Mouse (Mus musculus): ENCODE data around the gene Isy1. TPM values are rescaled to one million over a fixed set of nuclear protein-coding genes. Genes with fewer than 3 reads are reported as not detected.

The Isy1 gene
- total and polyA plus RNA-seq, 3 experiments, result 43.8 to 140 (median 77.4) TPM

- no peak overlapping the region for H3K4me3 ChIP-seq (replicated peaks in 1 of 3; ENCODE audit: low read depth in 2 of 3, low read length in 2 of 3, poor library complexity in 1 of 3)
- H3K4me2 ChIP-seq (ENCODE audit: insufficient read depth, low read depth, poor library complexity, severe bottlenecking), result no peak overlapping the region
- peaks cover 43 to 70% of the 10 kb centered on the region in 2 experiments for H3K36me3 ChIP-seq (replicated peaks in 1 of 2; ENCODE audit: control insufficient read depth in 1 of 2, insufficient read depth in 1 of 2, low read length in 1 of 2)
- H3K9me3 ChIP-seq (replicated peaks; ENCODE audit: low read length), result no peaks in the 10 kb centered on the region
- H3K4me1 ChIP-seq (ENCODE audit: control insufficient read depth in 1 of 2, insufficient read depth in 2 of 2), result peaks cover 3 to 22% of the 10 kb centered on the region in 2 experiments; a peak in 3 of 4 replicates
- in situ Hi-C loops (cut with MboI; ENCODE audit: low pct_ligation_motif_present, low pct_unique_long_range_greater_than_20kb, low sequenced_read_pairs) (no loop called here), dilution Hi-C loops (cut with MboI; ENCODE audit: extremely low pct_ligation_motif_present, extremely low pct_unique_long_range_greater_than_20kb, low sequenced_read_pairs) (no loop called here)
- no peak for DNase-seq (ENCODE audit: extremely low read depth)
- H3K79me2 ChIP-seq (replicated peaks; ENCODE audit: control insufficient read depth, extremely low read depth, insufficient read depth, poor library complexity, severe bottlenecking), result peaks cover 9% of the 10 kb centered on the region
- TF ChIP-seq CHD1 (IDR thresholded peaks at IDR 0.05; ENCODE audit: low read depth, low read length) (no peak), ETS1 (conservative IDR thresholded peaks at IDR 0.05; ENCODE audit: low read depth, low read length) (no peak), JUN (IDR thresholded peaks at IDR 0.05; ENCODE audit: insufficient read depth, low read depth, low read length) (no peak), ZMIZ1 (IDR thresholded peaks at IDR 0.05; ENCODE audit: low read depth, low read length) (no peak), E2F4 (IDR thresholded peaks at IDR 0.05; ENCODE audit: insufficient replicate concordance, low read depth, low read length) (no peak), EP300 (IDR thresholded peaks at IDR 0.05; ENCODE audit: low read length) (no peak), SIN3A (IDR thresholded peaks at IDR 0.05; ENCODE audit: low read length) (no peak), MYC (IDR thresholded peaks at IDR 0.05; ENCODE audit: low read depth, low read length) (no peak), MEF2A (IDR thresholded peaks at IDR 0.05; ENCODE audit: borderline replicate concordance, low read depth, low read length) (no peak), SMC3 (IDR thresholded peaks at IDR 0.05; ENCODE audit: low read depth, low read length) (no peak)
- H3K9ac ChIP-seq (ENCODE audit: insufficient read depth, low read depth), result no peak overlapping the region
- H3K27me3 ChIP-seq (replicated peaks), result no peaks in the 10 kb centered on the region
- H3K27ac ChIP-seq (ENCODE audit: insufficient read depth, low read depth), result no peak overlapping the region
Measured at GRCm38 (mm10) chr6:87814486-87814885, 24.1 kb downstream of the Isy1 start.

DNA sequence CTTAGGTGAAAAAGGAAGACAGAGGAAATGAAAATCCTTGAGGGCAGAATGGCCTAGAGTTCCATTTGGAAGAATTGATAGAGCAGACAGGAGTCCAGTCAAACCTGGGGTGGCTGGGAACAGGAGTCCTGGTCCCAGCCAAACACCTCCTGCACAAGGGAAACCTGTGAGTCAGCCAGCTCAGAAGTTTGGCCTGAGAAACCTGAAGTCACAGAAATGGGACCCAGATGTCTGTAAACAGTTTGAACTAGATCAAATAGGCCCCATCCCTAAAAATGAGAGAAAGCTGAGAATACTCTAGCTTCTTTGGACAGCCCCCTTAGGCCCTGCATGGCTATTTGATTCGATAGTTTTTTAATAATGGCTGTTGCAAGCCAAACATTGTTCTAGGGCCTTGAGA, 25.9 kb downstream of the Isy1 start:
- Histone ChIP-seq H3K79me2 (replicated peaks; ENCODE audit: control insufficient read depth, extremely low read depth, insufficient read depth, poor library complexity, severe bottlenecking) (peaks cover 24% of the 10 kb centered on the region), H3K9me3 (replicated peaks; ENCODE audit: low read length) (no peaks in the 10 kb centered on the region), H3K4me3 (replicated peaks in 1 of 3; ENCODE audit: low read depth in 2 of 3, low read length in 2 of 3, poor library complexity in 1 of 3) (no peak overlapping the region), H3K27ac (ENCODE audit: insufficient read depth, low read depth) (no peak overlapping the region), H3K4me1 (ENCODE audit: control insufficient read depth in 1 of 2, insufficient read depth in 2 of 2) (peaks cover 10 to 40% of the 10 kb centered on the region in 2 experiments; a peak in 3 of 4 replicates), H3K4me2 (ENCODE audit: insufficient read depth, low read depth, poor library complexity, severe bottlenecking) (no peak overlapping the region), H3K36me3 (replicated peaks in 1 of 2; ENCODE audit: control insufficient read depth in 1 of 2, insufficient read depth in 1 of 2, low read length in 1 of 2) (peaks cover 26 to 57% of the 10 kb centered on the region in 2 experiments), H3K27me3 (replicated peaks) (no peaks in the 10 kb centered on the region), H3K9ac (ENCODE audit: insufficient read depth, low read depth) (no peak overlapping the region)
- no peak for DNase-seq (ENCODE audit: extremely low read depth)
- TF ChIP-seq JUND (conservative IDR thresholded peaks at IDR 0.05; ENCODE audit: low read depth, low read length) (no peak), MAZ (IDR thresholded peaks at IDR 0.05; ENCODE audit: low read depth, low read length) (no peak), JUN (IDR thresholded peaks at IDR 0.05; ENCODE audit: insufficient read depth, low read depth, low read length) (no peak), NRF1 (IDR thresholded peaks at IDR 0.05; ENCODE audit: low read depth, low read length) (no peak), ZMIZ1 (IDR thresholded peaks at IDR 0.05; ENCODE audit: low read depth, low read length) (no peak), SMC3 (IDR thresholded peaks at IDR 0.05; ENCODE audit: low read depth, low read length) (no peak), USF2 (conservative IDR thresholded peaks at IDR 0.05; ENCODE audit: low read depth, low read length) (no peak), MYC (IDR thresholded peaks at IDR 0.05; ENCODE audit: low read depth, low read length) (no peak), MEF2A (IDR thresholded peaks at IDR 0.05; ENCODE audit: borderline replicate concordance, low read depth, low read length) (no peak), IRF4 (IDR thresholded peaks at IDR 0.05; ENCODE audit: low read depth, low read length) (no peak), MXI1 (IDR thresholded peaks at IDR 0.05; ENCODE audit: low read depth, low read length) (no peak), RCOR1 (conservative IDR thresholded peaks at IDR 0.05; ENCODE audit: low read depth, low read length) (no peak), UBTF (IDR thresholded peaks at IDR 0.05; ENCODE audit: low read depth, low read length) (no peak), BHLHE40 (IDR thresholded peaks at IDR 0.05; ENCODE audit: low read depth, low read length) (no peak)
- dilution Hi-C loops (cut with MboI; ENCODE audit: extremely low pct_ligation_motif_present, extremely low pct_unique_long_range_greater_than_20kb, low sequenced_read_pairs), result no loop called here
- in situ Hi-C loops (cut with MboI; ENCODE audit: low pct_ligation_motif_present, low pct_unique_long_range_greater_than_20kb, low sequenced_read_pairs), result no loop called here

Data from CH12.LX (cell line).